Mouse (Mus musculus) urinary bladder, postnatal 0 days (tissue): ENCODE measurements around the gene Otx1. TPM values are rescaled to one million over a fixed set of nuclear protein-coding genes. Genes with fewer than 3 reads are reported as not detected.

Experiments used
- polyA plus RNA-seq: library from polyadenylated mRNA; unstranded; fragments of >200 nt; fragmentation: Nextera tagmentation; extraction: Ambion mirVana; gene quantifications from 2 replicates; pipeline ENCODE4 v1.2.1, GENCODE M21; 2015

The Otx1 gene
- not detected in 2 replicates for polyA plus RNA-seq

DNA sequence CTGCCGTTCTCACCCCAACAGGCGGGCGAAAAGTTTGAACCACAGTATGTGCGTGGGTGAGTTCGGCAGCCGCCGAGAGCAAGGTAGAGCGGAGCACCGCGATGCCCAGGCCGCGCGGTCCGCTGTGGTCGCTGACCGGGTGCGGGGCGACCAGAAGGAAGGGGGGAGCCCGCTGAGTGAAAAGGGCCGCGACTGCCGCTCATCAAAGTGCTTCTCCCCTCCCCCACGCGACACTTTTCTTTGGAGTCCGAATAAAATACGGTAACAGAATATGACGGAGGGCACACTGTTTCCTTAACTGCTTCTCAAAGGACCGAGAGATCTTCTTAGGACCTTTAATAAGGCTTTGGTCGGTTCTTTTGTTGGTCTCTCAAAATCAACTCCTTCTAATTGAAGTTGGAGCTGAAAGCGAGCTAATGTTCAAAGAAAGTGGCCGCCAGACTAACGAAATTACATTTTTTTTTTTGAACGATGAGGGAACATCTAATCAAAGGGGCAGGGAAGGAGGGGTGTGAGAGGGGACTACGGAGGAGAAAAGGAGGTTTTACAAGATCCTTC is at the start of gene Otx1:
Gene Otx1 (minus strand): TSS at position 115 of the 558 bp plus-strand sequence.

